Mouse (Mus musculus) limb, embryonic 11.5 days (tissue): ENCODE data around the gene AI481877. TPM values are rescaled to one million over a fixed set of nuclear protein-coding genes. Genes with fewer than 3 reads are reported as not detected.
A peak's percentile ranks its signal among the peaks of the same experiment; 100 is the strongest.

Source experiments
- ATAC-seq: fragments of 200-750 bp; cut with Nextera tagmentation; 2 replicates; pipeline ENCODE4 v1.8.0; 2017; ENCODE audit warnings: low read depth; ENCODE audit not compliant: insufficient number of reproducible peaks, low FRiP score, low TSS enrichment
- DNase-seq: peaks from one replicate; pipeline ENCODE4 v3.0.0-alpha.2; 2015; ENCODE audit warnings: low spot score
- H3K27ac ChIP-seq: fragments of 300-500 bp; sonication (generic); replicated peaks from 2 replicates; pipeline ENCODE4 v1.5.1; 2014; ENCODE audit warnings: low read depth, mild to moderate bottlenecking, low read length
- H3K27me3 ChIP-seq: fragments of 300-500 bp; sonication (generic); 2 replicates; pipeline ENCODE4 v1.6.1; 2014; ENCODE audit warnings: mild to moderate bottlenecking, low read length, mixed read lengths; ENCODE audit not compliant: control insufficient read depth, insufficient read depth
- H3K36me3 ChIP-seq: fragments of 300-500 bp; sonication (generic); 2 replicates; pipeline ENCODE4 v1.6.1; 2014; ENCODE audit warnings: mild to moderate bottlenecking, low read length, moderate library complexity, mixed read lengths; ENCODE audit not compliant: control insufficient read depth, insufficient read depth
- H3K4me1 ChIP-seq: fragments of 300-500 bp; sonication (generic); 2 replicates; pipeline ENCODE4 v1.6.1; 2014; ENCODE audit warnings: low read length, mixed read lengths; ENCODE audit not compliant: control insufficient read depth, insufficient read depth
- H3K4me2 ChIP-seq: fragments of 300-500 bp; sonication (generic); 2 replicates; pipeline ENCODE4 v1.6.1; 2014; ENCODE audit warnings: low read depth, mild to moderate bottlenecking, moderate library complexity; ENCODE audit not compliant: severe bottlenecking
- H3K4me3 ChIP-seq: fragments of 300-500 bp; sonication (generic); 2 replicates; pipeline ENCODE4 v1.5.1; 2014; ENCODE audit warnings: low read depth, low read length
- H3K9ac ChIP-seq: fragments of 300-500 bp; sonication (generic); 2 replicates; pipeline ENCODE4 v1.6.1; 2014; ENCODE audit warnings: mild to moderate bottlenecking, low read length
- H3K9me3 ChIP-seq: fragments of 300-500 bp; sonication (generic); 2 replicates; pipeline ENCODE4 v1.6.1; 2016; ENCODE audit warnings: low read length; ENCODE audit not compliant: control insufficient read depth
- WGBS: fragments of 180-500 bp; shearing (Covaris S2); extraction: QIAGEN DNeasy Blood & Tissue Kit; methylation state at CpG from one replicate; pipeline ENCODE4 v1.1.7; 2014; 5-methylcytosine and 5-hydroxymethylcytosine counted together
- polyA plus RNA-seq: library from polyadenylated mRNA; unstranded; fragments of >200 nt; fragmentation: Nextera tagmentation; extraction: Ambion mirVana; gene quantifications from 2 replicates; pipeline ENCODE4 v1.2.1, GENCODE M21; 2014

Gene AI481877
- polyA plus RNA-seq, 1 experiment from 2014 or later = not detected

GRCm38 (mm10) chr4:59057929-59058328 is 80.9 kb downstream of the AI481877 start:
- no peak overlapping the region for H3K27ac ChIP-seq
- WGBS = 92% methylated on average over 3 of the region's 3 CpGs
- H3K9ac ChIP-seq = no peak overlapping the region
- ATAC-seq = no peak
- H3K4me3 ChIP-seq = no peak overlapping the region
- no peaks in the 10 kb centered on the region for H3K9me3 ChIP-seq
- H3K4me2 ChIP-seq = no peak overlapping the region
- no peaks in the 10 kb centered on the region for H3K27me3 ChIP-seq
- no peak for DNase-seq
- no peaks in the 10 kb centered on the region for H3K4me1 ChIP-seq
- H3K36me3 ChIP-seq = no peaks in the 10 kb centered on the region

GRCm38 (mm10) chr4:59051081-59051480 is 87.7 kb downstream of the AI481877 start:
- Histone ChIP-seq H3K4me1 (no peaks in the 10 kb centered on the region), H3K4me2 (no peak overlapping the region), H3K9ac (no peak overlapping the region), H3K36me3 (no peaks in the 10 kb centered on the region), H3K4me3 (no peak overlapping the region), H3K9me3 (no peaks in the 10 kb centered on the region), H3K27me3 (no peaks in the 10 kb centered on the region), H3K27ac (no peak overlapping the region)
- WGBS = 90% methylated on average over 1 of the region's 1 CpGs
- ATAC-seq (no peak), DNase-seq (no peak)

GRCm38 (mm10) chr4:59047222-59047621 is 91.6 kb downstream of the AI481877 start:
- ATAC-seq (no peak), DNase-seq (no peak)
- Histone ChIP-seq H3K27ac (no peak overlapping the region), H3K4me3 (no peak overlapping the region), H3K9ac (no peak overlapping the region), H3K4me1 (no peaks in the 10 kb centered on the region), H3K9me3 (no peaks in the 10 kb centered on the region), H3K36me3 (no peaks in the 10 kb centered on the region), H3K4me2 (no peak overlapping the region), H3K27me3 (no peaks in the 10 kb centered on the region)
- WGBS = 47% methylated on average over 3 of the region's 3 CpGs

- DNase-seq = no peak
- no peaks in the 10 kb centered on the region for H3K36me3 ChIP-seq
- 89% methylated on average over 6 of the region's 6 CpGs for WGBS
- no peak overlapping the region for H3K9ac ChIP-seq
- H3K9me3 ChIP-seq = no peaks in the 10 kb centered on the region
- no peaks in the 10 kb centered on the region for H3K4me1 ChIP-seq
- H3K27ac ChIP-seq = no peak overlapping the region
- no peaks in the 10 kb centered on the region for H3K27me3 ChIP-seq
- no peak overlapping the region for H3K4me3 ChIP-seq
- no peak for ATAC-seq
- no peak overlapping the region for H3K4me2 ChIP-seq
Measured at GRCm38 (mm10) chr4:59043891-59044290, 94.9 kb downstream of the AI481877 start.

- H3K9ac ChIP-seq = no peak overlapping the region
- DNase-seq (no peak), ATAC-seq (no peak)
- no peaks in the 10 kb centered on the region for H3K27me3 ChIP-seq
- H3K27ac ChIP-seq = no peak overlapping the region
- H3K9me3 ChIP-seq = no peaks in the 10 kb centered on the region
- H3K36me3 ChIP-seq = no peaks in the 10 kb centered on the region
- no peak overlapping the region for H3K4me2 ChIP-seq
- WGBS = 97% methylated on average over 5 of the region's 5 CpGs
- no peaks in the 10 kb centered on the region for H3K4me1 ChIP-seq
- H3K4me3 ChIP-seq = no peak overlapping the region
Measured at GRCm38 (mm10) chr4:59043074-59043473, 95.7 kb downstream of the AI481877 start.

GRCm38 (mm10) chr4:59040397-59041287 is 98.1 kb downstream of the AI481877 start:
- no peaks in the 10 kb centered on the region for H3K27me3 ChIP-seq
- no peak for ATAC-seq
- 90% methylated on average over 11 of the region's 11 CpGs for WGBS
- H3K9ac ChIP-seq = no peak overlapping the region
- H3K4me3 ChIP-seq = no peak overlapping the region
- no peaks in the 10 kb centered on the region for H3K36me3 ChIP-seq
- H3K9me3 ChIP-seq = no peaks in the 10 kb centered on the region
- H3K27ac ChIP-seq = no peak overlapping the region
- no peaks in the 10 kb centered on the region for H3K4me1 ChIP-seq
- no peak for DNase-seq
- H3K4me2 ChIP-seq = no peak overlapping the region

GRCm38 (mm10) chr4:59037525-59037924 is 101.3 kb downstream of the AI481877 start:
- H3K9ac ChIP-seq = no peak overlapping the region
- H3K27me3 ChIP-seq = no peaks in the 10 kb centered on the region
- DNase-seq (no peak), ATAC-seq (no peak)
- H3K9me3 ChIP-seq = no peaks in the 10 kb centered on the region
- H3K27ac ChIP-seq = no peak overlapping the region
- H3K4me2 ChIP-seq = no peak overlapping the region
- H3K36me3 ChIP-seq = no peaks in the 10 kb centered on the region
- H3K4me1 ChIP-seq = no peaks in the 10 kb centered on the region
- H3K4me3 ChIP-seq = no peak overlapping the region
- 74% methylated on average over 3 of the region's 3 CpGs for WGBS

- no peaks in the 10 kb centered on the region for H3K4me1 ChIP-seq
- ATAC-seq (no peak), DNase-seq (peak; percentile 85)
- no peak overlapping the region for H3K27ac ChIP-seq
- H3K36me3 ChIP-seq = no peaks in the 10 kb centered on the region
- no peaks in the 10 kb centered on the region for H3K27me3 ChIP-seq
- WGBS = 58% methylated on average over 13 of the region's 13 CpGs
- no peak overlapping the region for H3K4me3 ChIP-seq
- no peaks in the 10 kb centered on the region for H3K9me3 ChIP-seq
- H3K9ac ChIP-seq = no peak overlapping the region
- H3K4me2 ChIP-seq = no peak overlapping the region
Measured at GRCm38 (mm10) chr4:59036490-59037127, 102.2 kb downstream of the AI481877 start.
